In genomic region chr11:115382891-115383290, GRCm38 (mm10) we compare ENCODE assay signal across 8 mouse cellular contexts. TPM values are rescaled to one million over a fixed set of nuclear protein-coding genes. Genes with fewer than 3 reads are reported as not detected.
DNase-seq lines count a peak whose midpoint lies in the region; ATAC-seq and TF ChIP-seq lines count a peak whose summit lies in the region.

No protein-coding gene starts in this region.

- no peak for ATAC-seq in kidney, embryonic 15.5 days (replicated peaks; ENCODE audit: low FRiP score)
- no peak for ATAC-seq in hindbrain, postnatal 0 days
- no peak for ATAC-seq in neural tube, embryonic 12.5 days (ENCODE audit: low FRiP score, low read depth)
- no peak for ATAC-seq in megakaryocyte-erythroid progenitor cell, adult 5-6 weeks (replicated peaks; ENCODE audit: low FRiP score, low TSS enrichment, poor library complexity, severe bottlenecking)

- no peaks in the 10 kb centered on the region for H3K36me3 ChIP-seq in kidney, embryonic 15.5 days
- no peaks in the 10 kb centered on the region for H3K36me3 ChIP-seq in kidney, adult 2 months (ENCODE audit: control insufficient read depth, insufficient read depth, low read length)
- peaks cover 6% of the 10 kb centered on the region for H3K36me3 ChIP-seq in embryonic facial prominence, embryonic 10.5 days (replicated peaks)
- H3K36me3 ChIP-seq in hindbrain, postnatal 0 days (ENCODE audit: insufficient read depth, low read length) = no peaks in the 10 kb centered on the region
- H3K36me3 ChIP-seq in neural tube, embryonic 12.5 days = no peaks in the 10 kb centered on the region

- TF ChIP-seq POLR2A in kidney, adult 2 months (IDR thresholded peaks at IDR 0.05; ENCODE audit: low read depth, low read length) = no peak

- peaks cover 46% of the 10 kb centered on the region for H3K4me1 ChIP-seq in kidney, embryonic 15.5 days
- no peaks in the 10 kb centered on the region for H3K4me1 ChIP-seq in kidney, adult 2 months (ENCODE audit: control insufficient read depth, insufficient read depth, low read length)
- peaks cover 51% of the 10 kb centered on the region for H3K4me1 ChIP-seq in embryonic facial prominence, embryonic 10.5 days
- H3K4me1 ChIP-seq in hindbrain, postnatal 0 days (ENCODE audit: insufficient read depth, low read length) = peaks cover 19% of the 10 kb centered on the region
- peaks cover 42% of the 10 kb centered on the region for H3K4me1 ChIP-seq in neural tube, embryonic 12.5 days

- 0 out of 2 replicates have a peak overlapping the region, but pooled peaks have one; percentile 87 for H3K27ac ChIP-seq in kidney, embryonic 15.5 days
- H3K27ac ChIP-seq in kidney, adult 2 months (ENCODE audit: insufficient read depth, low read depth, low read length) = no peak overlapping the region
- H3K27ac ChIP-seq in embryonic facial prominence, embryonic 10.5 days (replicated peaks) = peak overlapping the region; percentile 97; the same call in 1 of the 2 replicates
- peak overlapping the region; percentile 94; the same call in 1 of the 2 replicates for H3K27ac ChIP-seq in hindbrain, postnatal 0 days
- no peak overlapping the region for H3K27ac ChIP-seq in neural tube, embryonic 12.5 days

- no peaks in the 10 kb centered on the region for H3K9me3 ChIP-seq in kidney, embryonic 15.5 days (replicated peaks)
- H3K9me3 ChIP-seq in embryonic facial prominence, embryonic 10.5 days = 0 out of 2 replicates have a peak, but pooled peaks cover 1% of the 10 kb centered on the region
- no peaks in the 10 kb centered on the region for H3K9me3 ChIP-seq in hindbrain, postnatal 0 days (ENCODE audit: low read length)
- H3K9me3 ChIP-seq in neural tube, embryonic 12.5 days = no peaks in the 10 kb centered on the region

- no peak for TF ChIP-seq CTCF in kidney, adult 2 months (conservative IDR thresholded peaks at IDR 0.05; ENCODE audit: insufficient read depth, insufficient read length, low read depth, low read length)
- no peak for TF ChIP-seq CTCF in hindbrain, postnatal 0 days (IDR thresholded peaks at IDR 0.05; ENCODE audit: low read depth)

- 15% methylated on average over 5 of the region's 5 CpGs for WGBS in kidney, embryonic 15.5 days
- 47% methylated on average over 5 of the region's 5 CpGs for WGBS in kidney, adult 2 months
- WGBS in embryonic facial prominence, embryonic 10.5 days = 16% methylated on average over 5 of the region's 5 CpGs
- WGBS in hindbrain, postnatal 0 days = 13% methylated on average over 5 of the region's 5 CpGs
- 20% methylated on average over 5 of the region's 5 CpGs for WGBS in neural tube, embryonic 12.5 days

- DNase-seq in kidney, adult 2 months = no peak
- DNase-seq in embryonic facial prominence, embryonic 10.5 days (ENCODE audit: low spot score) = no peak
- DNase-seq in hindbrain, postnatal 0 days (ENCODE audit: low spot score) = no peak
- no peak for DNase-seq in left cerebral cortex, adult 9 months (ENCODE audit: low spot score in 2 of 2)
- DNase-seq in kidney, postnatal 36 days = no peak

- H3K9ac ChIP-seq in kidney, embryonic 15.5 days = peak overlapping the region; percentile 82
- H3K9ac ChIP-seq in hindbrain, postnatal 0 days (replicated peaks; ENCODE audit: low read length) = peak overlapping the region; percentile 95
- H3K9ac ChIP-seq in neural tube, embryonic 12.5 days = peak overlapping the region; percentile 93

- peak overlapping the region; percentile 88 for H3K4me2 ChIP-seq in kidney, embryonic 15.5 days
- peak overlapping the region; percentile 81 for H3K4me2 ChIP-seq in hindbrain, postnatal 0 days (ENCODE audit: low read depth, low read length)
- peak overlapping the region; percentile 84 for H3K4me2 ChIP-seq in neural tube, embryonic 12.5 days (replicated peaks)

- H3K4me3 ChIP-seq in kidney, embryonic 15.5 days (replicated peaks) = peak overlapping the region; percentile 78
- H3K4me3 ChIP-seq in kidney, adult 2 months (ENCODE audit: insufficient read depth, low read depth, low read length) = no peak overlapping the region
- H3K4me3 ChIP-seq in embryonic facial prominence, embryonic 10.5 days = peak overlapping the region; percentile 92
- H3K4me3 ChIP-seq in hindbrain, postnatal 0 days (ENCODE audit: low read length) = peak overlapping the region; percentile 96
- H3K4me3 ChIP-seq in neural tube, embryonic 12.5 days = peak overlapping the region; percentile 80

- no peaks in the 10 kb centered on the region for H3K27me3 ChIP-seq in kidney, embryonic 15.5 days
- H3K27me3 ChIP-seq in kidney, adult 2 months (replicated peaks; ENCODE audit: control insufficient read depth, insufficient read depth, low read length) = no peaks in the 10 kb centered on the region
- peaks cover 17% of the 10 kb centered on the region for H3K27me3 ChIP-seq in embryonic facial prominence, embryonic 10.5 days (replicated peaks; ENCODE audit: low read depth, poor library complexity, severe bottlenecking)
- no peaks in the 10 kb centered on the region for H3K27me3 ChIP-seq in hindbrain, postnatal 0 days (ENCODE audit: insufficient read depth, low read length)
- no peaks in the 10 kb centered on the region for H3K27me3 ChIP-seq in neural tube, embryonic 12.5 days (replicated peaks)

RNA-seq across cellular contexts. Expression of gene Cdr2l, which starts 1.2 kb away (rescaled TPM):
- 10.6 and 10.7 TPM in 2 replicates for polyA plus RNA-seq in kidney, embryonic 15.5 days (2015; fragmentation: Nextera tagmentation; extraction: Ambion mirVana)
- polyA plus RNA-seq in kidney, adult 2 months (2012; rRNA removed) = 5.3 and 5.6 TPM in 2 replicates
- polyA plus RNA-seq in embryonic facial prominence, embryonic 10.5 days (2016; fragmentation: Nextera tagmentation; extraction: Ambion mirVana) = 15.6 and 16.4 TPM in 2 replicates
- total RNA-seq in hindbrain, postnatal 0 days (2014; rRNA removed) = 70.8 and 72.3 TPM in 2 replicates
- 17.7 and 18.8 TPM in 2 replicates for polyA plus RNA-seq in hindbrain, postnatal 0 days (2015; fragmentation: Nextera tagmentation; extraction: Ambion mirVana)
- polyA plus RNA-seq in neural tube, embryonic 12.5 days (2016; fragmentation: Nextera tagmentation; extraction: Ambion mirVana) = 30.0 and 30.1 TPM in 2 replicates
- total RNA-seq in megakaryocyte-erythroid progenitor cell, adult 5-6 weeks (2014; fragmentation: Nextera tagmentation) = not detected in 2 replicates
- total RNA-seq in megakaryocyte-erythroid progenitor cell, adult 5-6 weeks (2017) = 0.38 TPM in 1 of 2 replicates, not detected in the other

RNA-seq across cellular contexts. Expression of gene Hid1, which starts 15.3 kb away (rescaled TPM):
- 6.7 and 8.1 TPM in 2 replicates for polyA plus RNA-seq in kidney, embryonic 15.5 days (2015; fragmentation: Nextera tagmentation; extraction: Ambion mirVana)
- 5.4 and 6.1 TPM in 2 replicates for polyA plus RNA-seq in kidney, adult 2 months (2012; rRNA removed)
- 8.6 and 9.6 TPM in 2 replicates for polyA plus RNA-seq in embryonic facial prominence, embryonic 10.5 days (2016; fragmentation: Nextera tagmentation; extraction: Ambion mirVana)
- 78.9 and 87.5 TPM in 2 replicates for total RNA-seq in hindbrain, postnatal 0 days (2014; rRNA removed)
- polyA plus RNA-seq in hindbrain, postnatal 0 days (2015; fragmentation: Nextera tagmentation; extraction: Ambion mirVana) = 55.3 and 58.1 TPM in 2 replicates
- polyA plus RNA-seq in neural tube, embryonic 12.5 days (2016; fragmentation: Nextera tagmentation; extraction: Ambion mirVana) = 28.9 and 30.3 TPM in 2 replicates
- 0.17 TPM in 1 of 2 replicates, not detected in the other for total RNA-seq in megakaryocyte-erythroid progenitor cell, adult 5-6 weeks (2014; fragmentation: Nextera tagmentation)
- not detected in 2 replicates for total RNA-seq in megakaryocyte-erythroid progenitor cell, adult 5-6 weeks (2017)

RNA-seq across cellular contexts. Expression of gene Mrpl58, which starts 20.7 kb away (rescaled TPM):
- polyA plus RNA-seq in kidney, embryonic 15.5 days (2015; fragmentation: Nextera tagmentation; extraction: Ambion mirVana) = 204 and 209 TPM in 2 replicates
- 145 and 146 TPM in 2 replicates for polyA plus RNA-seq in kidney, adult 2 months (2012; rRNA removed)
- 221 and 228 TPM in 2 replicates for polyA plus RNA-seq in embryonic facial prominence, embryonic 10.5 days (2016; fragmentation: Nextera tagmentation; extraction: Ambion mirVana)
- total RNA-seq in hindbrain, postnatal 0 days (2014; rRNA removed) = 138 and 204 TPM in 2 replicates
- 205 and 210 TPM in 2 replicates for polyA plus RNA-seq in hindbrain, postnatal 0 days (2015; fragmentation: Nextera tagmentation; extraction: Ambion mirVana)
- polyA plus RNA-seq in neural tube, embryonic 12.5 days (2016; fragmentation: Nextera tagmentation; extraction: Ambion mirVana) = 193 and 199 TPM in 2 replicates
- 81.8 and 92.4 TPM in 2 replicates for total RNA-seq in megakaryocyte-erythroid progenitor cell, adult 5-6 weeks (2014; fragmentation: Nextera tagmentation)
- 56.9 and 64.4 TPM in 2 replicates for total RNA-seq in megakaryocyte-erythroid progenitor cell, adult 5-6 weeks (2017)

RNA-seq across cellular contexts. Expression of gene Atp5h, which starts 36.9 kb away (rescaled TPM):
- 1,004 and 1,083 TPM in 2 replicates for polyA plus RNA-seq in kidney, embryonic 15.5 days (2015; fragmentation: Nextera tagmentation; extraction: Ambion mirVana)
- 296 and 478 TPM in 2 replicates for polyA plus RNA-seq in kidney, adult 2 months (2012; rRNA removed)
- polyA plus RNA-seq in embryonic facial prominence, embryonic 10.5 days (2016; fragmentation: Nextera tagmentation; extraction: Ambion mirVana) = 880 and 890 TPM in 2 replicates
- total RNA-seq in hindbrain, postnatal 0 days (2014; rRNA removed) = 203 and 240 TPM in 2 replicates
- 1,097 and 1,122 TPM in 2 replicates for polyA plus RNA-seq in hindbrain, postnatal 0 days (2015; fragmentation: Nextera tagmentation; extraction: Ambion mirVana)
- 890 and 895 TPM in 2 replicates for polyA plus RNA-seq in neural tube, embryonic 12.5 days (2016; fragmentation: Nextera tagmentation; extraction: Ambion mirVana)
- 864 and 908 TPM in 2 replicates for total RNA-seq in megakaryocyte-erythroid progenitor cell, adult 5-6 weeks (2014; fragmentation: Nextera tagmentation)
- total RNA-seq in megakaryocyte-erythroid progenitor cell, adult 5-6 weeks (2017) = 793 and 990 TPM in 2 replicates

RNA-seq across cellular contexts. Expression of gene Kctd2, which starts 37.0 kb away (rescaled TPM):
- 14.1 and 16.4 TPM in 2 replicates for polyA plus RNA-seq in kidney, embryonic 15.5 days (2015; fragmentation: Nextera tagmentation; extraction: Ambion mirVana)
- 35.4 and 37.8 TPM in 2 replicates for polyA plus RNA-seq in kidney, adult 2 months (2012; rRNA removed)
- 14.8 and 17.3 TPM in 2 replicates for polyA plus RNA-seq in embryonic facial prominence, embryonic 10.5 days (2016; fragmentation: Nextera tagmentation; extraction: Ambion mirVana)
- total RNA-seq in hindbrain, postnatal 0 days (2014; rRNA removed) = 19.0 and 21.0 TPM in 2 replicates
- 22.1 and 24.5 TPM in 2 replicates for polyA plus RNA-seq in hindbrain, postnatal 0 days (2015; fragmentation: Nextera tagmentation; extraction: Ambion mirVana)
- 29.7 and 29.9 TPM in 2 replicates for polyA plus RNA-seq in neural tube, embryonic 12.5 days (2016; fragmentation: Nextera tagmentation; extraction: Ambion mirVana)
- 17.4 and 18.4 TPM in 2 replicates for total RNA-seq in megakaryocyte-erythroid progenitor cell, adult 5-6 weeks (2014; fragmentation: Nextera tagmentation)
- total RNA-seq in megakaryocyte-erythroid progenitor cell, adult 5-6 weeks (2017) = 10.9 and 13.0 TPM in 2 replicates

Comparison
In these comparisons a context has a peak if more than half of its experiments do, and no peak if none do; other contexts are left out.
1. H3K27ac ChIP-seq: peak in kidney, embryonic 15.5 days (single experiment), embryonic facial prominence, embryonic 10.5 days (single experiment) and hindbrain, postnatal 0 days (single experiment); none in kidney, adult 2 months (single experiment) and neural tube, embryonic 12.5 days (single experiment).
2. Peak in every context shown above with its lines, with median percentiles within 50 percentile points of each other: H3K4me2 ChIP-seq and H3K9ac ChIP-seq.